Mouse (Mus musculus): ENCODE data around the gene Camkv. TPM values are rescaled to one million over a fixed set of nuclear protein-coding genes. Genes with fewer than 3 reads are reported as not detected.
A peak's percentile ranks its signal among the peaks of the same experiment; 100 is the strongest.

Camkv gene
- polyA plus RNA-seq, 1 experiment from 2014 or later = 9.7 TPM

DNA sequence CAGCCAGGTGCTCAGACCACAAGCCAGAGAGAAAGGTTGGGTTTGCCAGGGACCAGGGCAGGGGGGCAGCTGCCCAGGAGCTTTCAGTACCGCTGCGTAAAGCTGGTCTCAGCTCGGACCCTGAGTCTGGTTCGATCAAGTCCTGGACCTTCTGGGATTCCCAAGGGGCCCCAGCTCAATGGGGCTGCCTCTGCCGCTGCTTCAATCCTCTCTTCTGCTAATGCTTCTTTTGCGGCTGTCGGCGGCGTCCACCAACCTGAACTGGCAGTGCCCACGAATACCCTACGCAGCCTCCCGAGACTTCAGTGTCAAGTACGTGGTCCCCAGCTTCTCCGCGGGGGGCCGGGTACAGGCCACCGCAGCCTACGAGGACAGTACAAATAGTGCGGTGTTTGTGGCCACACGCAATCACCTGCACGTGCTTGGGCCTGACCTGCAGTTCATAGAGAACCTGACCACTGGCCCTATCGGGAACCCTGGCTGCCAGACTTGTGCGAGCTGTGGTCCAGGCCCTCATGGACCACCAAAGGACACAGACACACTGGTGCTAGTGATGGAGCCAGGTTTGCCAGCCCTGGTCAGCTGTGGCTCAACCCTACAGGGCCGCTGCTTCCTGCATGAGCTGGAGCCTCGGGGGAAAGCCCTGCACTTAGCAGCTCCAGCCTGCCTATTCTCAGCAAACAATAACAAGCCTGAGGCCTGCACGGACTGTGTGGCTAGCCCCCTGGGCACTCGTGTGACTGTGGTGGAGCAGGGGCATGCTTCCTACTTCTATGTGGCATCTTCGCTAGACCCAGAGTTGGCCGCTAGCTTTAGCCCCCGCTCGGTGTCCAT is 28.3 kb upstream of the Camkv start:
- H3K9ac ChIP-seq = peak overlapping the region; percentile 64
- peaks cover 43% of the 10 kb centered on the region for H3K4me1 ChIP-seq
- peaks cover 8% of the 10 kb centered on the region for H3K36me3 ChIP-seq
- no peaks in the 10 kb centered on the region for H3K9me3 ChIP-seq
- H3K27me3 ChIP-seq = no peaks in the 10 kb centered on the region
- H3K27ac ChIP-seq = peak overlapping the region; percentile 75
- ATAC-seq (ENCODE audit: insufficient number of reproducible peaks, insufficient read depth, low FRiP score, low TSS enrichment, low read depth) = no peak
- WGBS = 45% methylated on average over 31 of the region's 31 CpGs
- peak overlapping the region; percentile 70 for H3K4me2 ChIP-seq
- peak overlapping the region; percentile 45 for H3K4me3 ChIP-seq

DNA sequence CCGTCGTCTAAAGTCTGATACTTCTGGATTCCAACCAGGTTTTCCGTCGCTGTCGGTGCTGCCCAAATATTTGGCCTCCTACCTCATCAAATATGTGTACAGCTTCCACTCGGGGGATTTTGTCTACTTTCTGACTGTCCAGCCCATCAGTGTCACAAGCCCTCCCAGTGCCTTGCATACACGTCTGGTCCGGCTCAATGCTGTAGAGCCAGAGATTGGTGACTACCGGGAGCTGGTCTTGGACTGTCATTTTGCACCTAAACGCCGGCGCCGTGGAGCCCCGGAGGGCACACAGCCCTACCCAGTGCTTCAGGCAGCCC is 27.7 kb upstream of the Camkv start:
- Histone ChIP-seq H3K9me3 (no peaks in the 10 kb centered on the region), H3K4me3 (peak overlapping the region; percentile 45), H3K4me1 (peaks cover 43% of the 10 kb centered on the region), H3K27me3 (no peaks in the 10 kb centered on the region), H3K27ac (peak overlapping the region; percentile 3; the same call in 1 of the 2 replicates), H3K4me2 (peak overlapping the region; percentile 70), H3K36me3 (peaks cover 8% of the 10 kb centered on the region), H3K9ac (peak overlapping the region; percentile 64; the same call in 1 of the 2 replicates)
- WGBS = 79% methylated on average over 14 of the region's 14 CpGs
- no peak for ATAC-seq (ENCODE audit: insufficient number of reproducible peaks, insufficient read depth, low FRiP score, low TSS enrichment, low read depth)

DNA sequence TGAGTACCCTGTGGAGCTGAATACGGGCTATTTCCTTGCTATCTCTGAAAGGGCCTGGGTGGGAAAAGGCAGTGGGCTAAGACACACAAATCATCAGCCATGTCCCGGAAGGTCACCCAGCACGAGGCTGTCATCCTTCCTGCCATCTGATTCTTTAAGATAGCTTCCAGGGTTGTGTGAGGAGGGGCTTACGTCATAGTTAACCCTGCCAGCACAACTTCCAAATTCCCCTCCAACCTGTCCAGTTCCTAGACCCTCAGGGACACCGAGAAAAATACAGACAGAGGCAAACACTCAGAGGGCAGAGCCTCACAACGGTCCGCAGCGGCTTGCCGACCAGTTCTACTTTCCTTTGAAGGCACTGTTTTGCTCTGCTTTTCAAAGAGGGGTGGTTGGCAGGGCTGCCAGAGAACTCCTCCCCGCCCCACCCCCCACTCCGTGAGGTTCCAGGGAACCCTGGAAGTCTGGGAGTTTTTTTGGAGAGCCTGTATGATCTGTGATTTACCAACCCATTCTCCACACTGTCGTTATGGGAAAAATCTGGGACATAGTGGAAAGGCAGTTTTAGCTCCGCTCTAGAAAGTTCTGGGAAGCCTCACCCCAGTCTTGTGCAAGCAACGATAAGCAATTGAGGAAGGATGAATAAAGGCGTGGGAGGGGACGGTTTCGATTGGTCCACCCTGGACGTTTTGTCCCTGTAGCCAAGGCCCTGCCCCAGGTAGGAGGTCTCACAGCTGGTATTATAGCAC is 26.9 kb upstream of the Camkv start:
- Histone ChIP-seq H3K4me3 (peak overlapping the region; percentile 45), H3K36me3 (peaks cover 13% of the 10 kb centered on the region; the same call in 1 of the 2 replicates), H3K9ac (peak overlapping the region; percentile 64), H3K4me1 (peaks cover 43% of the 10 kb centered on the region), H3K27me3 (no peaks in the 10 kb centered on the region), H3K4me2 (peak overlapping the region; percentile 70), H3K9me3 (no peaks in the 10 kb centered on the region), H3K27ac (no peak overlapping the region)
- ATAC-seq (ENCODE audit: insufficient number of reproducible peaks, insufficient read depth, low FRiP score, low TSS enrichment, low read depth) = no peak
- 35% methylated on average over 18 of the region's 18 CpGs for WGBS

DNA sequence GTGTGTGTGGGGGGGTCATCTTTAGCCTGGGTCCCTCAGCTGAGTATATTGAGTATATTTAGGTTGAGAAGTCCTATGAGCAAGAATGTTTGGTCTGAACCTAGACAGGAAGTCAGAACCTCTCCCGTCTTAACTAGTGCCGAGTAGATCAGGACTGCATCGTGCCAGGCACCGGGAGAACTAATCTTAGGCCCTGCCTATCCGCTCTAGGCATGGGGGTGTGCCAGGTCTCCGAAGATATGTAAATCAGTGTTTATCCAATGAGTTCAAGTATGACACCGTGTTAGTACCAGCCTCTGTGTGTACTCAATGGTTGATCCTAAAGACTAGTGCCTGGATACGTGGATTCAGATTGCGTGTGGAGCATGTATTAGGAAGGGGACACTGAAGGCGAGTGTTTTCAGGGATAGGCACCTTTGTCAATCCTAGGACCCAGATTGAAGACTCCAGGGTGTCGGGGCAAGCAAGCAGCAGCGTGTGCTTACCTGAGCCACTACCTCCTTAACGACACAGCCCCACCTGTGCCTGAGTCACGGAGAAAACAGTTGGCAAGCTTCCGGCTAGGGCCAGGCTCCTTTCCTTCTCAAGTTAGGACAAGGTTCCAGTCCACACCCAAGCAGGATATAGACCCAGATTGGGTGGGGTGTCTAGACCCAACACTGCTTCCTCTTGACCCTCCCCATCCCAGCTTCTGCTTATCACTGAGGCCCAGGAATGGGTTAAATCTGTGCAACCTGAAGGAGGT is 25.3 kb upstream of the Camkv start:
- 85% methylated on average over 15 of the region's 15 CpGs for WGBS
- no peaks in the 10 kb centered on the region for H3K27me3 ChIP-seq
- peak overlapping the region; percentile 70; the same call in 1 of the 2 replicates for H3K4me2 ChIP-seq
- peaks cover 19% of the 10 kb centered on the region for H3K36me3 ChIP-seq
- H3K4me3 ChIP-seq = no peak overlapping the region
- ATAC-seq (ENCODE audit: insufficient number of reproducible peaks, insufficient read depth, low FRiP score, low TSS enrichment, low read depth) = no peak
- H3K9ac ChIP-seq = no peak overlapping the region
- H3K9me3 ChIP-seq = no peaks in the 10 kb centered on the region
- no peak overlapping the region for H3K27ac ChIP-seq
- peaks cover 40% of the 10 kb centered on the region for H3K4me1 ChIP-seq

DNA sequence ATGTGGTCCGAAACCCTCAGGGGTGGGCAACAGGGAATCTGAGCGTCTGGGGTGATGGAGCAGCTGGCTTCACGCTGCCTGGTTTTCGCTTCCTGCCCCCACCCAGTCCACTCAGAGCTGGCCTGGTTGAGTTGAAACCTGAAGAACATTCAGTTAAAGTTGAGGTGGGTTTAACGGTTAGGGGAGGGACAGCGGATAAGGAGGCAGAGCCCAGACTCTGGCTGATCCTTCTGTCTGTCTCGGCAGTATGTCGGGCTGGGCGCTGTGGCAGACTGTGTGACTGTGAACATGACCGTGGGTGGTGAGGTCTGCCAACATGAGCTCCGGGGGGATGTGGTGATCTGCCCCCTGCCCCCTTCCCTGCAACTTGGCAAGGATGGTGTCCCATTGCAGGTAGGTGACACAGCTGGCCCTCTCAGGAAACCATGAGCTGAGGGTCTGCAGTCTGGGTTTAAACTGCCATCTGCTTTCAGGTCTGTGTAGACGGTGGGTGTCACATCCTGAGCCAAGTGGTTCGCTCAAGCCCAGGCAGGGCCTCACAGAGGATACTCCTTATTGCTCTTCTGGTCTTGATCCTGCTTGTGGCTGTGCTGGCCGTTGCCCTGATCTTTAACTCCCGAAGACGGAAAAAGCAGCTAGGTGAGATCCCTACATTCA is 20.6 kb upstream of the Camkv start:
- Histone ChIP-seq H3K36me3 (peaks cover 19% of the 10 kb centered on the region), H3K9ac (no peak overlapping the region), H3K4me2 (no peak overlapping the region), H3K27me3 (no peaks in the 10 kb centered on the region), H3K27ac (0 out of 2 replicates have a peak overlapping the region, but pooled peaks have one; percentile 11), H3K9me3 (no peaks in the 10 kb centered on the region), H3K4me3 (no peak overlapping the region), H3K4me1 (peaks cover 21% of the 10 kb centered on the region)
- 74% methylated on average over 16 of the region's 16 CpGs for WGBS
- ATAC-seq (ENCODE audit: insufficient number of reproducible peaks, insufficient read depth, low FRiP score, low TSS enrichment, low read depth) = no peak

DNA sequence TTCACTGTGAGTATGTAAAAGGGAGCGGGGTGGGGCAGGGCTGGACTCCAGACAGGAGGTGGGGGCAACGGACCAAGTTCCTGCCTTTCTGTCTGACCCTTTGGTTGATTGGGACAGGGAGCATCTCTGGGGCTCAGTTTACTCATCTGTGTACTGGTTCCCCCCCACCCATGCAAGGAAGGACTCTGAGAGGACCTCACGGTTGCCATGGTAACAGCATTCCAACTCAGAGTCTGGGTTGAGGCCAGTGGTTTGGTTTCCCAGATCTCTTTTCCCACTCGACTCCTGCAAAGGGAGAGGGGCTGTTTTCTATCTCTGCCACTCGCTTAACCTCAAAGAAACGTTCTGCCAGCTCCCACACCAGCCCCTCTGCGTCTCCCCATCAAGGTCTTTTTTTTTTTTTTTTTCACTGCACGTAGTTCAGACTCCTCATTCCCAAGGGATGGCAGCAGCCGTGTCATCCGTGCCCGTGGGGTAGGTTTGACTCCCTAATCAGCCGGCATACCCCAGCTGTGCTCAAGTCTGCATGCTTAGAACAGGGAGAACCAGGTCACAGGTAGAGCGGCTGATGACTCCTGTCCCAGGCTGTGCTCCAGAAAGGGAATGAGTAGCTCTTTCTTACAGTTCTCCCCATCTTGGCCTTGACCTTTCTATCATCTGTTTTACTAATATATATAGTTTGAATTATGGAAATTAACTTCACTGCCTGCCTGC is 17.4 kb upstream of the Camkv start:
- Histone ChIP-seq H3K4me2 (peak overlapping the region; percentile 26), H3K36me3 (peaks cover 11% of the 10 kb centered on the region), H3K27ac (peak overlapping the region; percentile 77), H3K27me3 (no peaks in the 10 kb centered on the region), H3K4me3 (no peak overlapping the region), H3K9me3 (no peaks in the 10 kb centered on the region), H3K9ac (peak overlapping the region; percentile 16; the same call in 1 of the 2 replicates), H3K4me1 (peaks cover 21% of the 10 kb centered on the region)
- ATAC-seq (ENCODE audit: insufficient number of reproducible peaks, insufficient read depth, low FRiP score, low TSS enrichment, low read depth) = peak; percentile 39; the same call in 1 of the 2 replicates
- 25% methylated on average over 13 of the region's 13 CpGs for WGBS

DNA sequence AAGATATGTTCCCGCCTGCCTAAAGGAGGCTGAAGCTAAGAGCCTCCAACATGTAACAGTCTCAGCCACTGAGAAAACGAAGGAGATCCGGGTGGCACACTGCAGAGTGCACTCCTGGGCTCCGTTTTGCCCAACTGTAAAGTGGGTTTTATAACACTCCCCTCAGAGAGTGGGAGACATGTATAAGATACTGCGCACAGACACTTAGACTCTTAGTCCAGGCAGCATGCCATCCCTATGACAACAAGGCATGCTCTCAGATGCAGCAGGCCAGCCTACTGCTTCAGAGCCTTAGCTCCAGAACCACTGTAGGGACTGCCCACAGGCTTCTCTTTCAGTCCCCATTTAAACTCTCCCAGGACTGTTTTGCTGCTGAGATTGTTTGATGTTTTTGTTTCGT is 16.6 kb upstream of the Camkv start:
- no peaks in the 10 kb centered on the region for H3K9me3 ChIP-seq
- no peak overlapping the region for H3K9ac ChIP-seq
- H3K27ac ChIP-seq = peak overlapping the region; percentile 77
- WGBS = 82% methylated on average over 6 of the region's 6 CpGs
- H3K36me3 ChIP-seq = peaks cover 6% of the 10 kb centered on the region; the same call in 1 of the 2 replicates
- H3K27me3 ChIP-seq = no peaks in the 10 kb centered on the region
- H3K4me2 ChIP-seq = no peak overlapping the region
- H3K4me1 ChIP-seq = peaks cover 26% of the 10 kb centered on the region
- H3K4me3 ChIP-seq = no peak overlapping the region
- no peak for ATAC-seq (ENCODE audit: insufficient number of reproducible peaks, insufficient read depth, low FRiP score, low TSS enrichment, low read depth)

DNA sequence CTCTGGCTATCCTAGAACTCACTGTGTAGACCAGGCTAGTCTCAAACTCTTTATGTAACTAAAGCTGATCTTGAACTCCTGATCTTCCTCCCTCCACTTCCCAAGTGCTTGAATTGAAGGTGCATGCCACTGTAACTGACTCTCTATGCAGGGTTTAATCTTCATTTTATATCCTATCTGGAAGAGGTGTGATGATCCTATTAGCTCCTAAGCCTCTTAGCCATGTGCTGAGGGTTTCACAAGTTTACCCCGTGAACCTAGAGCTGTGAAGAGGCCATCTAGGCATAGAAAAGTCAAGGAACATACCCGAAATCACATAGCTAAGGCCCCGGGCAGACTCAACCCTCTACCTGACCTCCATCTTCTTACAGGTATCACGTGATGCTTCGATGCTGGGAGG is 16.0 kb upstream of the Camkv start:
- H3K4me1 ChIP-seq = peaks cover 32% of the 10 kb centered on the region
- no peak overlapping the region for H3K4me3 ChIP-seq
- H3K9me3 ChIP-seq = no peaks in the 10 kb centered on the region
- H3K4me2 ChIP-seq = no peak overlapping the region
- no peak overlapping the region for H3K27ac ChIP-seq
- H3K9ac ChIP-seq = no peak overlapping the region
- peaks cover 6% of the 10 kb centered on the region; the same call in 1 of the 2 replicates for H3K36me3 ChIP-seq
- ATAC-seq (ENCODE audit: insufficient number of reproducible peaks, insufficient read depth, low FRiP score, low TSS enrichment, low read depth) = no peak
- H3K27me3 ChIP-seq = no peaks in the 10 kb centered on the region
- WGBS = 84% methylated on average over 5 of the region's 5 CpGs

DNA sequence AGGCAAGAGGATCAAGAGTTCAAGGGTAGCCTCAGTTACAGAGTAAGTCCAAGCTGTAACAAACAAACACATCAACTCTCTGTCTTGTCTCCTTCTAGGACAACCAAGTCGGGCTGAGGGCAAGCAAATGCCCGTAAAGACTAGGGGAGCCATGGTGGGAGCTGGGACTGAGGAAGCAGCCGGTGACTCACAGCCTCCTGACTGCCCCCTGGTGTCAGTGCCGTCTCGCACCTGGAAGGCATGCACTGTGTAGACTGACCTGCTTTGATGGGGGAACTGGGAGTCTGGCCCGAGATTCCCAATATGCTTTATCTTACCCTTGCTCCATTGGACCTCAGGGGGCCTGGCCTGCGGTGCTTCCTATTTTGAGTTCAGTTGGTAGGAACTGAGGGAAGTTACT is 12.5 kb upstream of the Camkv start:
- H3K9me3 ChIP-seq = no peaks in the 10 kb centered on the region
- no peaks in the 10 kb centered on the region for H3K36me3 ChIP-seq
- H3K27me3 ChIP-seq = no peaks in the 10 kb centered on the region
- no peak overlapping the region for H3K9ac ChIP-seq
- ATAC-seq (ENCODE audit: insufficient number of reproducible peaks, insufficient read depth, low FRiP score, low TSS enrichment, low read depth) = no peak
- 34% methylated on average over 7 of the region's 7 CpGs for WGBS
- no peak overlapping the region for H3K4me2 ChIP-seq
- H3K4me3 ChIP-seq = no peak overlapping the region
- H3K27ac ChIP-seq = no peak overlapping the region
- peaks cover 27% of the 10 kb centered on the region for H3K4me1 ChIP-seq

DNA sequence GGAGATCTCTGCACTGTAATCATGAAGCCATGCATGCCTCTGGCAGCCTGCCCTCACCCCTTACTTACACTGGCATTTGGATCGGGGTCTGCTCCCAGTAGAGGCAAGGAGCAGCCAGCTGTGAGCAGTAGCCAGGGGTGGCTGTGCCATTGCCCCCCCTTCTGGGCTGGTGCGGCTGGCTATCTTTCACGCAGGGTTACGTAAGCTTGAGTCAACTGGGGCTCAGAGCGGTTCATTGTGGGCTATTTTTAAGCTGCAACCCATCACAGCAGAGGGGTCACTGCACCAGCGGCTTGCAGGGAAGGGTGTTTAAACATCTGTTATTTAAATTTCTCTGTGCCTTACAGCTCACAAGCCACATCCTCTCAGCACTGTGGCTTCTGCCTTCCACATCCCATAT is 11.5 kb upstream of the Camkv start:
- no peak for ATAC-seq (ENCODE audit: insufficient number of reproducible peaks, insufficient read depth, low FRiP score, low TSS enrichment, low read depth)
- H3K4me2 ChIP-seq = no peak overlapping the region
- H3K27ac ChIP-seq = peak overlapping the region; percentile 33
- no peak overlapping the region; the same call in 1 of the 2 replicates for H3K9ac ChIP-seq
- H3K27me3 ChIP-seq = no peaks in the 10 kb centered on the region
- peaks cover 17% of the 10 kb centered on the region for H3K4me1 ChIP-seq
- H3K36me3 ChIP-seq = no peaks in the 10 kb centered on the region
- WGBS = 48% methylated on average over 6 of the region's 6 CpGs
- no peaks in the 10 kb centered on the region for H3K9me3 ChIP-seq
- H3K4me3 ChIP-seq = no peak overlapping the region

Measured in embryonic facial prominence, embryonic 13.5 days (tissue).